Comparison of ENCODE assay signal across 9 mouse cellular contexts in the genomic region with DNA sequence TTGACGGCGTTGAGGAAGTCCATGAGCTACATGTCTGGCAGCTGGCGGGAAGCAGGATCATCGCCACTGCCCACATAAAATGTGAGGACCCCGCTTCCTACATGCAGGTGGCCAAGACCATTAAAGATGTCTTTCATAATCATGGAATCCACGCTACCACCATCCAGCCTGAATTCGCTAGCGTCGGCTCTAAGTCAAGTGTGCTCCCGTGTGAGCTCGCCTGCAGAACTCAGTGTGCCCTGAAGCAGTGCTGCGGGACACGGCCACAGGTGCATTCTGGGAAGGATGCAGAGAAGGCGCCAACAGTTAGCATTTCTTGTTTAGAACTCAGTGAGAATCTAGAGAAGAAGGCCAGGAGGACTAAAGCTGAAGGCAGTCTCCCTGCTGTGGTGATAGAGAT. TPM values are rescaled to one million over a fixed set of nuclear protein-coding genes. Genes with fewer than 3 reads are reported as not detected.
DNase-seq lines count a peak whose midpoint lies in the region; ATAC-seq lines count a peak whose summit lies in the region.
"Had no signal": no experiment of that assay in that cellular context is flagged by ENCODE, and none has a peak within 500 bp of the region (broad histone marks: within the 10 kb centered on the region; RNA-seq: fewer than 3 reads in every experiment).

No protein-coding gene starts in this region.

- WGBS in kidney, embryonic 15.5 days = 96% methylated on average over 14 of the region's 14 CpGs
- WGBS in embryonic facial prominence, embryonic 10.5 days = 95% methylated on average over 14 of the region's 14 CpGs
- 91% methylated on average over 14 of the region's 14 CpGs for WGBS in hindbrain, embryonic 15.5 days
- WGBS in midbrain, embryonic 16.5 days = 93% methylated on average over 14 of the region's 14 CpGs

- 0 out of 2 replicates have a peak overlapping the region, but pooled peaks have one; percentile 11 for H3K4me3 ChIP-seq in kidney, embryonic 15.5 days (replicated peaks)
- peak overlapping the region; percentile 11; the same call in 1 of the 2 replicates for H3K4me3 ChIP-seq in embryonic facial prominence, embryonic 10.5 days
- no peak overlapping the region for H3K4me3 ChIP-seq in hindbrain, embryonic 15.5 days
- H3K4me3 ChIP-seq in midbrain, embryonic 16.5 days (ENCODE audit: low read depth, low read length) = no peak overlapping the region

- no peak for DNase-seq in kidney, postnatal 25 days
- DNase-seq in embryonic facial prominence, embryonic 10.5 days (ENCODE audit: low spot score) = no peak
- DNase-seq in T-cell, adult 2 months (ENCODE audit: low spot score) = no peak
- no peak for DNase-seq in adrenal gland, postnatal 14 days
- no peak for DNase-seq in ovary, adult 18-20 months (ENCODE audit: low spot score)
- DNase-seq: cerebellum, postnatal 10 days had no signal

- peaks cover 52% of the 10 kb centered on the region for H3K4me1 ChIP-seq in kidney, embryonic 15.5 days
- peaks cover 41% of the 10 kb centered on the region for H3K4me1 ChIP-seq in embryonic facial prominence, embryonic 10.5 days
- H3K4me1 ChIP-seq in hindbrain, embryonic 15.5 days (replicated peaks) = peaks cover 55% of the 10 kb centered on the region
- H3K4me1 ChIP-seq in midbrain, embryonic 16.5 days (ENCODE audit: control insufficient read depth, insufficient read depth, low read length) = peaks cover 46% of the 10 kb centered on the region

- H3K9ac ChIP-seq in kidney, embryonic 15.5 days = no peak overlapping the region
- no peak overlapping the region for H3K9ac ChIP-seq in hindbrain, embryonic 15.5 days
- no peak overlapping the region for H3K9ac ChIP-seq in midbrain, embryonic 16.5 days (ENCODE audit: low read depth, low read length)

- H3K27me3 ChIP-seq in kidney, embryonic 15.5 days = peaks cover 4% of the 10 kb centered on the region; the same call in 1 of the 2 replicates
- H3K27me3 ChIP-seq in embryonic facial prominence, embryonic 10.5 days (replicated peaks; ENCODE audit: low read depth, poor library complexity, severe bottlenecking) = peaks cover 16% of the 10 kb centered on the region
- no peaks in the 10 kb centered on the region for H3K27me3 ChIP-seq in hindbrain, embryonic 15.5 days
- no peaks in the 10 kb centered on the region for H3K27me3 ChIP-seq in midbrain, embryonic 16.5 days (ENCODE audit: control insufficient read depth, insufficient read depth, low read depth, low read length)

- H3K4me2 ChIP-seq in kidney, embryonic 15.5 days = peak overlapping the region; percentile 94
- peak overlapping the region; percentile 68 for H3K4me2 ChIP-seq in hindbrain, embryonic 15.5 days
- peak overlapping the region; percentile 89; the same call in 1 of the 2 replicates for H3K4me2 ChIP-seq in midbrain, embryonic 16.5 days (ENCODE audit: low read length)

- no peaks in the 10 kb centered on the region for H3K9me3 ChIP-seq in kidney, embryonic 15.5 days (replicated peaks)
- no peaks in the 10 kb centered on the region for H3K9me3 ChIP-seq in embryonic facial prominence, embryonic 10.5 days
- H3K9me3 ChIP-seq in hindbrain, embryonic 15.5 days = no peaks in the 10 kb centered on the region
- no peaks in the 10 kb centered on the region for H3K9me3 ChIP-seq in midbrain, embryonic 16.5 days (replicated peaks; ENCODE audit: control insufficient read depth, low read length, poor library complexity, severe bottlenecking)

- H3K27ac ChIP-seq in kidney, embryonic 15.5 days = no peak overlapping the region
- H3K27ac ChIP-seq in embryonic facial prominence, embryonic 10.5 days (replicated peaks) = no peak overlapping the region
- H3K27ac ChIP-seq in hindbrain, embryonic 15.5 days (replicated peaks) = no peak overlapping the region
- no peak overlapping the region for H3K27ac ChIP-seq in midbrain, embryonic 16.5 days (ENCODE audit: low read length)

- H3K36me3 ChIP-seq in kidney, embryonic 15.5 days = peaks cover 20% of the 10 kb centered on the region
- peaks cover 31% of the 10 kb centered on the region for H3K36me3 ChIP-seq in embryonic facial prominence, embryonic 10.5 days (replicated peaks)
- H3K36me3 ChIP-seq in hindbrain, embryonic 15.5 days = peaks cover 9% of the 10 kb centered on the region
- peaks cover 7% of the 10 kb centered on the region for H3K36me3 ChIP-seq in midbrain, embryonic 16.5 days (ENCODE audit: control insufficient read depth, insufficient read depth, low read length)

- ATAC-seq in kidney, embryonic 15.5 days (replicated peaks; ENCODE audit: low FRiP score) = no peak
- ATAC-seq in hindbrain, embryonic 15.5 days (ENCODE audit: low FRiP score, low read depth) = no peak
- ATAC-seq in midbrain, embryonic 16.5 days = no peak

RNA-seq across cellular contexts. Expression of gene Slc30a1, which starts 2.7 kb away (rescaled TPM):
- polyA plus RNA-seq in kidney, embryonic 15.5 days (2015; fragmentation: Nextera tagmentation; extraction: Ambion mirVana) = 2.6 and 3.5 TPM in 2 replicates
- 1.5 and 1.8 TPM in 2 replicates for polyA plus RNA-seq in embryonic facial prominence, embryonic 10.5 days (2016; fragmentation: Nextera tagmentation; extraction: Ambion mirVana)
- 4.2 and 4.5 TPM in 2 replicates for polyA plus RNA-seq in hindbrain, embryonic 15.5 days (2015; fragmentation: Nextera tagmentation; extraction: Ambion mirVana)
- 2.3 and 2.8 TPM in 2 replicates for polyA plus RNA-seq in midbrain, embryonic 16.5 days (2015; fragmentation: Nextera tagmentation; extraction: Ambion mirVana)
- 17.8 and 25.2 TPM in 2 replicates for total RNA-seq in adrenal gland, postnatal 14 days (2021)

Comparison
In these comparisons a context has a peak if more than half of its experiments do, and no peak if none do; other contexts are left out.
1. H3K4me3 ChIP-seq: peak in kidney, embryonic 15.5 days (single experiment) and embryonic facial prominence, embryonic 10.5 days (single experiment); none in hindbrain, embryonic 15.5 days (single experiment) and midbrain, embryonic 16.5 days (single experiment).
2. Peak in every context shown above with its lines, with median percentiles within 50 percentile points of each other: H3K4me2 ChIP-seq.